Mouse (Mus musculus): ENCODE results near the gene Pde10a.

DNA sequence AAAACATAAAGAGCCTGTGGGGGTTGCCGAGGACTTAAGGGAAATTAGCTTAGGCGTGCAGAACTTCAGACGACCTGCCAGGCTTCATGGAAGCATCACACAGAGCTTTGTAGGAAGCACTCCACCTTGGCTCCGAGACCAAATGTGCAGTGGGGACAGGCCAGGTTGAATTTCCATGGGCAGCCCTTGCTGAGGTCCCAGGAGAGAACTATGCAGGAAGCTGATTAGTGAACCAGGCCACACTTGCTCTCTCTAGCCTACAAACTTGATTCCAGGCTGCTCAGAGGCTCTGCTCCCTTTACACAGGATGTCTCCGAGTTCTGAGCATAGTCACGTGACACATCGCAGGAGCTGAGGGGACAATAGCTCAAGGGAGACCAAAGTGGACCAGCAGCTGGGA is 175.9 kb downstream of the Pde10a start:
- TF ChIP-seq POLR2A (IDR thresholded peaks at IDR 0.05; ENCODE audit: borderline replicate concordance, low read depth, low read length) = no peak
- TF ChIP-seq CTCF (IDR thresholded peaks at IDR 0.05; ENCODE audit: low read depth, low read length) = no peak
